Mouse (Mus musculus) cortical plate, adult 2 months (tissue): ENCODE measurements around the gene Gm29797. TPM values are rescaled to one million over a fixed set of nuclear protein-coding genes. Genes with fewer than 3 reads are reported as not detected.
A peak's percentile ranks its signal among the peaks of the same experiment; 100 is the strongest.

Experiments used
- H3K27ac ChIP-seq: fragments of 200-500 bp; 2 replicates; pipeline ENCODE4 v1.5.1; 2012; ENCODE audit warnings: low read length, control low read depth, inconsistent platforms; ENCODE audit not compliant: insufficient read depth
- H3K4me1 ChIP-seq: fragments of 200-500 bp; 2 replicates; pipeline ENCODE4 v1.6.1; 2011; ENCODE audit warnings: low read length; ENCODE audit not compliant: control insufficient read depth, insufficient read depth
- H3K4me3 ChIP-seq: fragments of 200-500 bp; 2 replicates; pipeline ENCODE4 v1.5.1; 2011; ENCODE audit warnings: mild to moderate bottlenecking, low read length, control low read depth; ENCODE audit not compliant: insufficient read depth
- CTCF ChIP-seq: fragments of 200-500 bp; IDR thresholded peaks from 2 replicates; pipeline ENCODE4 v1.5.1; 2011; ENCODE audit warnings: mild to moderate bottlenecking, control low read depth, low read length; ENCODE audit not compliant: insufficient read depth; ENCODE audit errors: extremely low read depth
- POLR2A ChIP-seq: fragments of 200-500 bp; IDR thresholded peaks from 2 replicates; pipeline ENCODE4 v1.6.1; 2011; ENCODE audit warnings: mild to moderate bottlenecking, low read length, control low read depth; ENCODE audit not compliant: insufficient read depth; ENCODE audit errors: extremely low read depth
- polyA plus RNA-seq: library from polyadenylated mRNA; depleted of rRNA; stranded (reverse); fragments of >200 nt; gene quantifications from 2 replicates; pipeline ENCODE4 v1.2.3, GENCODE M21; 2012; rRNA removed

Gm29797 gene
- 0.21 TPM in 1 of 2 replicates, not detected in the other for polyA plus RNA-seq

DNA sequence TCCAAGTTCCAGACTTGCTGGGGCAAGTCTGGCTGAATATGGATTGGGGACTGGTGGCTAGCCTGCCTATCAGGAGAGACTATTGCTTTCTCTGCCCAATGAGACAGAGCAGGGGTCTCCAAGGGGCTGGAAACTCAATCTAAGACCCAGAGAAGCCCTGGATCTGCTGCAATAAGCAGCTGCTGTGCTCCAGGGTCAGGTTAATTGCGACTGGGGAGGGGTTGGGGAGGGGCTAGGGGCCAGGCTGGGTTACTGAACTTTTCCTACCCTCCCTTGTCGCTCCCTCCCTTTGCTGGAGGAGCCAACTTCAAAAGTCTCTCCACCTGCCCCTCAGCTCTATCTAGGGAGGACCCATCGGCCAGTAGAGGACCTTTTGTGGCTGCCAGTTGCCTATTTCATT lies at the start of gene Gm29797:
Gene Gm29797, plus strand, starts transcription at position 301 of the 400 bp plus-strand sequence.
- H3K4me1 ChIP-seq = 0 out of 2 replicates have a peak, but pooled peaks cover 2% of the 10 kb centered on the region
- no peak for TF ChIP-seq POLR2A
- no peak for TF ChIP-seq CTCF
- no peak within 1 kb of the TSS for H3K27ac ChIP-seq
- H3K4me3 ChIP-seq = no peak within 1 kb of the TSS

DNA sequence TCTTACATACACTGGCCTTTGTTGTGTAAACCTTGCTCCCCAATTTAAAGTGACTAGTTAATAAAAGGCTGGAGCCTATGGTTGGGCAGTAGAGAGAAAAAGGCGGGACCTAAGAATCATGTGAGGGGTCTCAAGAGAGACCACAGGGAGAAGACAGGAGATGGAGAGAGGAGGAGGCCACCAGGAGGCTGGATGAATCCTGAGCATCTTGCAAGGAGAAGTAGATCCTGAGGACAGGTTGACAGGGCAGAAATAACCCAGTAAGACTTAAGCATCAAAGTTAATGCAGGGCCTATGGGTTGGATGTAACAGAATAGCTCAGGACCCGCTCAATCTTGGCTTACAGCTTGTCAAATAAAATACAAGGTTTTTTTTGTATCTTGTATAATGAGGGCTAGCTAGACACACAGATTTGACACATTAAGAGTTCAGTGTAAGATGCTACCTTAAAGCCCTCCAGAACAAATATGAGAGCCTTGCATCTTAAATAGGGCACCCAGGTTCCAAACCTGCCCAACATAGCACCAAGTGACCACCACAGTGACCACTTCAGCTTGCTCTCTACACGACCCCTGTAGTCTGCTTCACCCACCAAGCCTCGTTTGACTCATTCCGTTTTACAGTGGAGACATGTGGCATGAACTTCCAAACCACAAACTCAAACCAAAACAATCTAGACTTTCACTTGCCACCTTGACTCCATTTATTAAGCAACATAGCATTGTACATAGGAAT lies 37.9 kb upstream of the Gm29797 start:
- Histone ChIP-seq H3K4me3 (no peak overlapping the region), H3K27ac (no peak overlapping the region), H3K4me1 (no peaks in the 10 kb centered on the region; the same call in 1 of the 2 replicates)
- TF ChIP-seq POLR2A (no peak), CTCF (no peak)

DNA sequence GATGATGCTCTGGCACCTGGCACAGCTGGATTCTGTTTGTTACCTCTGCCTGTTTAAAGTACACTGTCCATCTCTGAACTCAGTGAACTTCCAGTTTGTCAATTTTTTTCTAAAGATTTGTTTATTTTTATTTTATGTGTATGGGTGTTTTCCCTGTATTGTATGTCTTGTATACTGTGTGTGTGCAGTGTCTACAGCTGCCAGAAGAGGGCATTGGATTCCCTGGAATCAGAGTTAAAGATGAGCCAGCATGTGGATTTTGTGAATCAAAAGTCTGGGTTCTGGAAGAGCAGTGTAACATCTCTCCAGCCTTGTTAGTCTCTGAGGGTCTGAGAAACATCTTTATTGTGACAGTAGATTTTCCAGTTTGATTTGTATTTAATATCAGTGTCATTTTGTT lies 33.4 kb upstream of the Gm29797 start:
- TF ChIP-seq CTCF = peak; percentile 24; the same call in 1 of the 2 replicates
- TF ChIP-seq POLR2A = no peak
- no peak overlapping the region for H3K27ac ChIP-seq

GRCm38 (mm10) chr2:181628471-181628870 lies 28.4 kb upstream of the Gm29797 start:
- Histone ChIP-seq H3K4me1 (no peaks in the 10 kb centered on the region), H3K4me3 (no peak overlapping the region), H3K27ac (no peak overlapping the region)
- no peak for TF ChIP-seq CTCF
- no peak for TF ChIP-seq POLR2A

More for the DNA sequence above, 33.4 kb upstream of the Gm29797 start:
- no peaks in the 10 kb centered on the region for H3K4me1 ChIP-seq
- H3K4me3 ChIP-seq = no peak overlapping the region

- no peak overlapping the region for H3K27ac ChIP-seq
- H3K4me1 ChIP-seq = no peaks in the 10 kb centered on the region
- no peak overlapping the region for H3K4me3 ChIP-seq
- TF ChIP-seq CTCF = no peak
Observed at GRCm38 (mm10) chr2:181632624-181633023, 24.2 kb upstream of the Gm29797 start.

- Histone ChIP-seq H3K27ac (no peak overlapping the region), H3K4me3 (no peak overlapping the region), H3K4me1 (no peaks in the 10 kb centered on the region)
- TF ChIP-seq CTCF = no peak
- TF ChIP-seq POLR2A = no peak
Observed at GRCm38 (mm10) chr2:181635865-181636264, 21.0 kb upstream of the Gm29797 start.

GRCm38 (mm10) chr2:181644361-181644760 lies 12.5 kb upstream of the Gm29797 start:
- TF ChIP-seq CTCF = peak; percentile 60
- no peak for TF ChIP-seq POLR2A
- no peaks in the 10 kb centered on the region for H3K4me1 ChIP-seq
- H3K27ac ChIP-seq = no peak overlapping the region
- no peak overlapping the region for H3K4me3 ChIP-seq

DNA sequence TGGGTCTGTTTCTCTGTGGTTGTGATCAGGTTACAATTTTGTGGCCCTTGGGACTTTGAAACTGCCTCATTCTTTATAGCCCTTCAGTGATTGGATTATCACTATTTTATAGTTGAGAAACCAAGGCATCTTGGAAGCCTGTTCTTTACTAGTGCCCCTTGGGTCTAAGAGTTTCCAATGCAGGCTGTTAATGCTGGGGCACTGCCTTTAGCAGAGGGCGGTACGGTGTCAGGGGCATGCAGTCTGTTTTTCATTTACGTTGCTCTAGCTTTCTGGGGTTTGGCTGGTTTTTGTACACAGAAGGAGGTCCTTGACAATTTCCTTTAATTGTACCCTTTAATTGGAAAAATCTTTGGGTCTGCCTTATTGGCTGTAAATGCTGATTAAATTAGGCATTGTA lies 11.2 kb upstream of the Gm29797 start:
- H3K4me1 ChIP-seq = no peaks in the 10 kb centered on the region
- TF ChIP-seq CTCF (no peak), POLR2A (no peak)
- H3K4me3 ChIP-seq = no peak overlapping the region
- no peak overlapping the region for H3K27ac ChIP-seq

GRCm38 (mm10) chr2:181646626-181647472 lies 10.0 kb upstream of the Gm29797 start:
- Histone ChIP-seq H3K27ac (no peak overlapping the region), H3K4me3 (no peak overlapping the region), H3K4me1 (no peaks in the 10 kb centered on the region)
- no peak for TF ChIP-seq CTCF

- no peak overlapping the region for H3K4me3 ChIP-seq
- no peak overlapping the region for H3K27ac ChIP-seq
- no peak for TF ChIP-seq CTCF
- no peak for TF ChIP-seq POLR2A
- H3K4me1 ChIP-seq = no peaks in the 10 kb centered on the region
Observed at GRCm38 (mm10) chr2:181648926-181649325, 7.9 kb upstream of the Gm29797 start.
